Mouse (Mus musculus): ENCODE measurements around the gene Ctf2. TPM values are rescaled to one million over a fixed set of nuclear protein-coding genes. Genes with fewer than 3 reads are reported as not detected.
A peak's percentile ranks its signal among the peaks of the same experiment; 100 is the strongest.

Gene Ctf2
- polyA plus RNA-seq, 1 experiment from 2014 or later: 0.19 TPM

GRCm38 (mm10) chr7:127689626-127690280 lies 42.2 kb downstream of the Ctf2 start:
- WGBS: 73% methylated on average over 9 of the region's 9 CpGs
- Histone ChIP-seq H3K9ac (replicated peaks) (no peak overlapping the region), H3K9me3 (no peaks in the 10 kb centered on the region), H3K4me2 (replicated peaks) (no peak overlapping the region), H3K27ac (replicated peaks) (no peak overlapping the region), H3K4me1 (peaks cover 12% of the 10 kb centered on the region), H3K4me3 (no peak overlapping the region), H3K27me3 (no peaks in the 10 kb centered on the region), H3K36me3 (no peaks in the 10 kb centered on the region)
- no peak for ATAC-seq (replicated peaks)

DNA sequence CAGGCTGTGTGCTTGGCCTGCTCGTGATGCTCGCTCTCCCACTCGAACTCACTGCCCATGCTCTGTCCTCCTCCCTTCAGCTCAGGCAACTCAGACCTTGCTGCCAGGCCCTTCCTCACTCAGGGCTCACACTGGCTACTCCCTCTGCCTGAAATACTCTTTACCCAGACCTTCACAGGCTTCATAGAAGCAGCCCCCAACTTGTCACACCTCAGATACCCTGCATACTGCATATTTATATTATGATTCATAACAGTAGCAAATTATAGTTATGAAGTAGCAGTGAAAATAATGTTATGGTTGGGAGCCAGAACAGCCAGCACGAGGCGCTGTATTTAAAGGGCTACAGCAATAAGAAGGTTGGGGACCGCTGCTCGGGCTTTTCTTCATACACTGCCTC lies 43.0 kb downstream of the Ctf2 start:
- WGBS: 86% methylated on average over 7 of the region's 7 CpGs
- H3K9ac ChIP-seq (replicated peaks): no peak overlapping the region
- ATAC-seq (replicated peaks): no peak
- no peak overlapping the region for H3K4me3 ChIP-seq
- peaks cover 12% of the 10 kb centered on the region for H3K4me1 ChIP-seq
- no peaks in the 10 kb centered on the region for H3K9me3 ChIP-seq
- no peak overlapping the region for H3K4me2 ChIP-seq (replicated peaks)
- H3K27me3 ChIP-seq: no peaks in the 10 kb centered on the region
- no peak overlapping the region for H3K27ac ChIP-seq (replicated peaks)
- H3K36me3 ChIP-seq: no peaks in the 10 kb centered on the region

DNA sequence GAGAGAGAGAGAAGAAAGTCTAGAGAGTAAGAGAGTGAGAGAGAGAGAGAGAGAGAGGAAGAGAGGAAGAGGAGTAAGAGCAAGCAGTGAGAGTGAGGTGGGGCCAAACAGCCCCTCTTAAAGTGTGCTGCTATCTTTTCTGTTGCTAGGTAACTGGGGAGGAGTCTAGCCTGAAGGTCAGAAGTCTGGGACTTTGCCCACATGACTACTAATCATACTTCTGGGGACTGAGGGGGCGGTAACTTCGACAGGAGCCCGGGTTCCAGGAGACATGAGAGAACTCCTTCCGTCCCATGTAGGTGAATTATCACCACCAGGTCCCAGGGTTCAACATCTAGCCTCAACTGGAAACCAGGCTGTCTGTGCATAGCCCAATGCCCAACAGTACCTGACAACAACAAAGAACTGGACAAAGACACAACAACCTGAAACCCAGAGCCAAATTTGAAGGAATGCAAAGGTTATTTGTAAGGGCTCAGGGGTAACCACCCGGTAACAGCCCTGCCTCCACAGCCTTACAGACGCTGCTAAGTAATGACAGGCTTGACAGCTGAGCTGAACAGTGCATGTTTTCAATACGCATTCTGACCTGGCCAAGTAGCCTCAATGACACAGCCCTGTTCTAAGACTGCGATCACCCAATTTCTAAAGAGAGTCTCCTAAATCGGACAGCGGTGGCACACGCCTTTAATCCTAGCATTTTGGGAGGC lies 45.1 kb downstream of the Ctf2 start:
- H3K27ac ChIP-seq (replicated peaks): no peak overlapping the region
- ATAC-seq (replicated peaks): no peak
- H3K4me3 ChIP-seq: no peak overlapping the region
- H3K9ac ChIP-seq (replicated peaks): no peak overlapping the region
- H3K9me3 ChIP-seq: no peaks in the 10 kb centered on the region
- no peaks in the 10 kb centered on the region for H3K27me3 ChIP-seq
- no peak overlapping the region for H3K4me2 ChIP-seq (replicated peaks)
- peaks cover 12% of the 10 kb centered on the region for H3K4me1 ChIP-seq
- WGBS: 85% methylated on average over 11 of the region's 11 CpGs
- H3K36me3 ChIP-seq: no peaks in the 10 kb centered on the region

DNA sequence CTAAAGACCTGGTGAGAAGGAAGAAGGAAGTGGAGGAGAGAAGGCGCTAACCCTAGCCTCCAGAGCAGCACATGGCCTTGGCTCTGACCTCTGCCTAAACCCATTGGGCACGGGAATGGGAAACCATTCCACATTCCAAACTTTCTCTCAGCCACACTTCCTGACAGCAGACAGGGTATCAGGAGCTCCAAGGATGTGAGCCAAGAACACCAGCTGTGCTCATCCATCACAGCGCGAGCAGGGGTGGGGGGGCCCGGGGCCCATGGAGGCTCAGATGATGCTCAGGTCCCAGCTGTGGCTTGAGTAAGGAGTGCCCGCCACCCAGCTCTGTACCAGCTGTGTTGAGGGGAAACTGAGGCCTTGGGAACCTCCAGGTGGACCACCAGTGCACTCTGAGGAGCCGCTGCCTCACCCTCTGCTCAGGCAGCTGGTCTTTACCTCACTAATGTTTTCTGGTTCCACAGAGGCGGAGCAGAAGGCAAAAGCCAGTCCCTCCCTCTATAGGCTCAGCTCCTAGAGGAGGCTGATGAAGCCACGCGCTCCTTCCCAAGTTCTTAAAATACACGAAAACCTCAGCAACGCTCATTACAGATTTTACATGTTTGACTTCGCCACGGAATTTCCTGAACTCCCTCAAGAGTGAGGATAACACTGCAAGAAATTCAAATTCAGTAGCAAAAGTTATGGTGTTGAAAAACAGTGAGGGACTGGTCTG lies 46.5 kb downstream of the Ctf2 start:
- Histone ChIP-seq H3K4me1 (peaks cover 3% of the 10 kb centered on the region; the same call in 1 of the 2 replicates), H3K27me3 (no peaks in the 10 kb centered on the region), H3K4me2 (replicated peaks) (no peak overlapping the region), H3K27ac (replicated peaks) (no peak overlapping the region), H3K36me3 (no peaks in the 10 kb centered on the region), H3K9ac (replicated peaks) (no peak overlapping the region), H3K4me3 (no peak overlapping the region), H3K9me3 (no peaks in the 10 kb centered on the region)
- 73% methylated on average over 14 of the region's 14 CpGs for WGBS
- no peak for ATAC-seq (replicated peaks)

- Histone ChIP-seq H3K36me3 (no peaks in the 10 kb centered on the region), H3K4me2 (replicated peaks) (no peak overlapping the region), H3K9me3 (no peaks in the 10 kb centered on the region), H3K4me1 (peaks cover 3% of the 10 kb centered on the region; the same call in 1 of the 2 replicates), H3K27ac (replicated peaks) (no peak overlapping the region), H3K9ac (replicated peaks) (no peak overlapping the region), H3K27me3 (no peaks in the 10 kb centered on the region), H3K4me3 (no peak overlapping the region)
- WGBS: 86% methylated on average over 8 of the region's 8 CpGs
- no peak for ATAC-seq (replicated peaks)
Observed at GRCm38 (mm10) chr7:127681888-127682553, 49.9 kb downstream of the Ctf2 start.

- Histone ChIP-seq H3K4me1 (peaks cover 2% of the 10 kb centered on the region; the same call in 1 of the 2 replicates), H3K27ac (replicated peaks) (no peak overlapping the region), H3K9ac (replicated peaks) (no peak overlapping the region), H3K9me3 (no peaks in the 10 kb centered on the region), H3K4me2 (replicated peaks) (no peak overlapping the region), H3K36me3 (no peaks in the 10 kb centered on the region), H3K27me3 (no peaks in the 10 kb centered on the region), H3K4me3 (no peak overlapping the region)
- ATAC-seq (replicated peaks): no peak
- WGBS: 86% methylated on average over 13 of the region's 13 CpGs
Observed at GRCm38 (mm10) chr7:127680541-127680940, 51.4 kb downstream of the Ctf2 start.

- Histone ChIP-seq H3K27me3 (no peaks in the 10 kb centered on the region), H3K9me3 (no peaks in the 10 kb centered on the region), H3K36me3 (no peaks in the 10 kb centered on the region), H3K4me1 (0 out of 2 replicates have a peak, but pooled peaks cover 3% of the 10 kb centered on the region), H3K4me3 (no peak overlapping the region), H3K27ac (replicated peaks) (no peak overlapping the region), H3K4me2 (replicated peaks) (no peak overlapping the region), H3K9ac (replicated peaks) (no peak overlapping the region)
- ATAC-seq (replicated peaks): no peak
- 66% methylated on average over 2 of the region's 2 CpGs for WGBS
Observed at GRCm38 (mm10) chr7:127678811-127679210, 53.2 kb downstream of the Ctf2 start.

- Histone ChIP-seq H3K27ac (replicated peaks) (no peak overlapping the region), H3K4me1 (0 out of 2 replicates have a peak, but pooled peaks cover 3% of the 10 kb centered on the region), H3K27me3 (no peaks in the 10 kb centered on the region), H3K9me3 (no peaks in the 10 kb centered on the region), H3K36me3 (no peaks in the 10 kb centered on the region), H3K4me3 (no peak overlapping the region), H3K4me2 (replicated peaks) (no peak overlapping the region), H3K9ac (replicated peaks) (no peak overlapping the region)
- 92% methylated on average over 4 of the region's 4 CpGs for WGBS
- ATAC-seq (replicated peaks): no peak
Observed at GRCm38 (mm10) chr7:127677609-127678008, 54.4 kb downstream of the Ctf2 start.

DNA sequence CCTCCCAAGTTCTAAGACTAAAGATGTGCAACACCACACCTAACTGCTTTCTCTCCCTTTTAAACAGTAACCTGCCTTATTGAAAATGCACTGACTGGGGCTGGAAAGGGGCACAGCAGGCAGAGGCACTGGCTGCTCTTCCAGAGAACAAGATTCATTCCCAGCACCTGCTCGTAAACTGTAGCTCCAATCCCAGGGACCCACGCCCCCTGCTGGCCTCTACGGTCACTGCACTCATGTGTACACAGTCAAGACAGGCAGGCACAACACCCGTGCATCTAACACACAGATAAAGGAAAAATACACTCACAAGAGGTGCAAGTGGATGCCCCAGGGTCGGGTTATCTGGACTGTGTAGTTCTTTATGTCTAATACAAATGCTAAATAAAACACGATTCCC lies 54.9 kb downstream of the Ctf2 start:
- WGBS: 69% methylated on average over 6 of the region's 6 CpGs
- no peak overlapping the region for H3K27ac ChIP-seq (replicated peaks)

GRCm38 (mm10) chr7:127675391-127675811 lies 56.6 kb downstream of the Ctf2 start:
- 0 out of 2 replicates have a peak overlapping the region, but pooled peaks have one; percentile 4 for H3K9ac ChIP-seq (replicated peaks)
- H3K4me2 ChIP-seq (replicated peaks): no peak overlapping the region
- H3K9me3 ChIP-seq: no peaks in the 10 kb centered on the region
- 0 out of 2 replicates have a peak, but pooled peaks cover 3% of the 10 kb centered on the region for H3K4me1 ChIP-seq
- 75% methylated on average over 9 of the region's 9 CpGs for WGBS
- no peak overlapping the region; the same call in 1 of the 2 replicates for H3K27ac ChIP-seq (replicated peaks)
- H3K36me3 ChIP-seq: no peaks in the 10 kb centered on the region
- peak; percentile 26; the same call in 1 of the 2 replicates for ATAC-seq (replicated peaks)
- no peaks in the 10 kb centered on the region for H3K27me3 ChIP-seq
- H3K4me3 ChIP-seq: no peak overlapping the region

More for the DNA sequence above, 54.9 kb downstream of the Ctf2 start:
- Histone ChIP-seq H3K9me3 (no peaks in the 10 kb centered on the region), H3K4me3 (no peak overlapping the region), H3K9ac (replicated peaks) (no peak overlapping the region), H3K36me3 (no peaks in the 10 kb centered on the region), H3K4me2 (replicated peaks) (no peak overlapping the region), H3K4me1 (0 out of 2 replicates have a peak, but pooled peaks cover 3% of the 10 kb centered on the region), H3K27me3 (no peaks in the 10 kb centered on the region)
- ATAC-seq (replicated peaks): no peak

- Histone ChIP-seq H3K27me3 (no peaks in the 10 kb centered on the region), H3K27ac (replicated peaks) (no peak overlapping the region; the same call in 1 of the 2 replicates), H3K4me2 (replicated peaks) (no peak overlapping the region), H3K36me3 (no peaks in the 10 kb centered on the region), H3K9ac (replicated peaks) (0 out of 2 replicates have a peak overlapping the region, but pooled peaks have one; percentile 4), H3K9me3 (no peaks in the 10 kb centered on the region), H3K4me3 (no peak overlapping the region), H3K4me1 (0 out of 2 replicates have a peak, but pooled peaks cover 3% of the 10 kb centered on the region)
- peak; percentile 78 for ATAC-seq (replicated peaks)
- 4% methylated on average over 5 of the region's 5 CpGs for WGBS
Observed at GRCm38 (mm10) chr7:127674977-127675376, 57.0 kb downstream of the Ctf2 start.

Data from forebrain, embryonic 15.5 days (tissue).